Mouse (Mus musculus): Measurements from ENCODE around the gene Neurl1b. TPM values are rescaled to one million over a fixed set of nuclear protein-coding genes. Genes with fewer than 3 reads are reported as not detected.

Gene Neurl1b
- polyA plus RNA-seq, 1 experiment from 2014 or later, result 0.19 TPM

DNA sequence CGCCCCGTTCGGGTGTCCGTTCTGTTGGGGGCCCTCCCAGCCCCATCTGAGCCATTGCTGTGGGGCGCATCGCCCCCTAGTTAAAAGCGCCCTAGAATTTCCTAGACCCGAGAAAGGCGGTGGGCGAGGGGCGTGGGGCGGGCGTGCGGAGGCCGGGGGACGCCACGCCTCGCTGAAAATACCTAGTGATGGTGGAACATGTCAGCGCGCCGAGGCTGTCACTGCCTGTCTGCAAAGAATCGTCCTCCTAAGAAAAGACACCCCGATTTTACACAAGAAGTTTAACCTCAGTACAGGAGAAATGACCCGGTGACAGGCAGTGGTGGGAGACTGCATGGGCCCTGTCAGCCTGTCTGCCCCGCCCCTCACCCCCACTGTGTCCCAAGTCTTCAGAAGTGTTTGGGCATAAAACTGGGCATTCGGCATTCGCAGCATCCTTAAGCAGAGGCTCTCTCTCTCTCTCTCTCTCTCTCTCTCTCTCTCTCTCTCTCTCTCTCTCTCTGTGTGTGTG, 781 bp downstream of the Neurl1b start:
- Histone ChIP-seq H3K4me3 (peak overlapping the region; percentile 81), H3K4me1 (peaks cover 22% of the 10 kb centered on the region), H3K27me3 (ENCODE audit: low read depth, poor library complexity, severe bottlenecking) (peaks cover 75% of the 10 kb centered on the region), H3K9me3 (replicated peaks) (no peaks in the 10 kb centered on the region), H3K36me3 (no peaks in the 10 kb centered on the region), H3K27ac (replicated peaks) (peak overlapping the region; percentile 81)
- peak; percentile 24 for DNase-seq (ENCODE audit: low spot score)
- WGBS, result 5% methylated on average over 27 of the region's 27 CpGs

DNA sequence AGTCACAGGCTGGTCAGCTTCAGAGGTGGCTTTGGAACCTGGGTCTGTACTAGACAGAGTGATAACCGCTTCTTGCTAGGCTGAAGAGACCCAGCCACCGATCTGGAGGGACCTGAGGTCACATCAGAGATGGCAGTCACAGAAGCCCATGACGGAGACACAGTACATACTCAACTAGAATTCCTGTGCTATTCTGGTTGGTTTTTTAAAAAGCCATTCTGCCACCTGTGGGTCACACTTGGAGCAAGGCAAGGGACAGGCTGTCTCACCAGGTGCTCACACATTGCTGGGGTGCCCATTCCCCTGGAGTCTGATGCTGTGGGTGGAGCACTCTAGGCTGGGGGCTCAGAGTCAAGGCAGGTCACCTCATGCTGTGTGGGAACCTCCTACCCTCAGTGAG, 1.5 kb downstream of the Neurl1b start:
- Histone ChIP-seq H3K4me1 (peaks cover 22% of the 10 kb centered on the region), H3K9me3 (replicated peaks) (no peaks in the 10 kb centered on the region), H3K27me3 (ENCODE audit: low read depth, poor library complexity, severe bottlenecking) (peaks cover 75% of the 10 kb centered on the region), H3K36me3 (no peaks in the 10 kb centered on the region), H3K27ac (replicated peaks) (no peak overlapping the region), H3K4me3 (peak overlapping the region; percentile 81; the same call in 1 of the 2 replicates)
- 63% methylated on average over 3 of the region's 3 CpGs for WGBS
- DNase-seq (ENCODE audit: low spot score), result no peak

DNA sequence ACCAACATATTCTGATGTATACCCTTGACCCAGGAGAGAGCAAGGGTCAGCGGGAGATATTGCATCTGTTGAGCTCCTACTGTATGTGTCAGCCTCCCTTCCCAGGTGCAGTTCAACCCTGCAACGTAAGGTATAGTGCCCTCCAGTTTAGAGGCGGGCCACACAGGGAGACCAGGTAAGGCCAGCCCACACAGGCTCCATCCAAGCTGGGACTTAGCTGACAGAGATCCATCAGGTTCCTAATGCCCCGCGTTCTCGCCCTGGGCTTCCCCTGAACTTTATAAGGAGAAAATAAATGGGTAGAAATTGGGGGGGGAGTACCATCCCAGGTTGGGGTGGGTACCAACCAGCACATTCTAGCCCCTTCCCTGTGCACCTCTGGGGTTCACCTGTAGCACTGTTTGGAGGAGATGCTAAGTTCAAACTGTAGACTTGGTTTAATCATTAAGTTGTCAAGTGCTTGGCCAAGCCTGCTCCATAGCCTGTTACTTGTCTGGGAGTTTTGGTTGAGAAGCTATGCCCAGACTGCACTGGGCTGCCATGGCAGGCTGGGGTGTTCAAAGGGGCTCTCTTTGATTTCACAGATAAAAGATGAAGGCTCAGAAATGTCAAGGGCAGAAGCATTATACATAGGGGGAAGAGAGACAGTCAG, 3.3 kb downstream of the Neurl1b start:
- H3K27ac ChIP-seq (replicated peaks), result no peak overlapping the region
- no peak for DNase-seq (ENCODE audit: low spot score)
- peaks cover 67% of the 10 kb centered on the region for H3K27me3 ChIP-seq (ENCODE audit: low read depth, poor library complexity, severe bottlenecking)
- 82% methylated on average over 6 of the region's 6 CpGs for WGBS
- H3K4me3 ChIP-seq, result no peak overlapping the region
- no peaks in the 10 kb centered on the region for H3K9me3 ChIP-seq (replicated peaks)
- H3K4me1 ChIP-seq, result peaks cover 22% of the 10 kb centered on the region
- no peaks in the 10 kb centered on the region for H3K36me3 ChIP-seq

DNA sequence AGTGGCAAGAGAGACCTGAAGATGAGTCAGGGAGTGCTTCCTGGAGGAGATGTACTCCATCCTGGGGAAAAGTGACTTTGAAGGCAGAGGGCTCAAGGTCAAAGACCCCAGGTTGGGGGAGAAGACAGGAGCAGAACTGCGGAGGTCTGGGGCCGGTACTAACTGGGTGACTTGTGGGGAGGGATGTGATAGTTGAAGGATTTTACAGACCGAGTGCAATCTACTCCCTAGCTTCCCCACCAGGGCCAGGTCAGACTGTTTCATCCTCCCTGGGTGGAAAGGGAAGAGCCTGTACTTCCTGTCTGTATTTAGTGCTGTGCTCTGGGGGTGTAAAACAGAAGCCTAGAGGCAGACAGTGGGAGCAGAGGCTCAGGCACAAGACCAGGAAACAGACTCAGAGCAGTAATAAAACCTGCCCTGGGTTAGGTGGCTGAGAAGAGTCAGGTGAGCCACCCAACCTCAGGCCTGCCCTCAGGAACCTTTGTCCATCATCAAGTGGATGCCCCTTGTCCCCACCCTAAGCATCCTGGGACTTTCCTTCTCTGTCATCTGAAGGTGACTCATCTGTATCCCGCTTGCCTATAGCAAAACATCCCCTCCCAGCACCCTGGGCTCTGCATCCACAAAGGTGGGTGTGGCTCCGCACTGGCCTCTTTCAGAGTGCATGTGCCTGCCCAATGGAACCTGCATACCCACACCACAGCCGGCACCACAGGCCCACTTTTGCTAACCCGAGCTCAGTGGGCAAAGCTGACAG, 6.0 kb downstream of the Neurl1b start:
- peaks cover 61% of the 10 kb centered on the region for H3K27me3 ChIP-seq (ENCODE audit: low read depth, poor library complexity, severe bottlenecking)
- H3K36me3 ChIP-seq, result no peaks in the 10 kb centered on the region
- no peak for DNase-seq (ENCODE audit: low spot score)
- WGBS, result 85% methylated on average over 7 of the region's 7 CpGs
- H3K27ac ChIP-seq (replicated peaks), result no peak overlapping the region
- H3K9me3 ChIP-seq (replicated peaks), result no peaks in the 10 kb centered on the region
- H3K4me3 ChIP-seq, result no peak overlapping the region
- H3K4me1 ChIP-seq, result peaks cover 12% of the 10 kb centered on the region

DNA sequence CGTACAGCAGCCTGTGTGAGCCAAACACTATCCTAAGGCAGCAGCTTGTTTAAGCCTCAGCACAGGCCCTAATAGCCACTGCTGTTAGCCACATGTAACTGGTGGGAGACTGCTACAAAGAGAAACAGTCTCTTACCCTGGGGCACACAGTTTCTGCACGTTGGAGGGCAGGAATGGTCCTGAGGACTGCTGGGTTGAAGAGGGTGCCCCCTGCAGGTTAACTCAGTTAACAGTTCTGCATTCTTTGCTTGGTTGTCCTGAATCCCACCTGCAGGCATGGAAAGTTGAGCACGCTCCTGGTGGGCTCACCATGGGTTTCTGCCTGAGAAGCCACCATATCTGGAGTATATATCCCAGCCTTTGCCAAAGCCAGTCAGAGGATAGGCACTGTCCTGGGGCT, 6.9 kb downstream of the Neurl1b start:
- H3K27ac ChIP-seq (replicated peaks), result no peak overlapping the region
- H3K27me3 ChIP-seq (ENCODE audit: low read depth, poor library complexity, severe bottlenecking), result peaks cover 52% of the 10 kb centered on the region
- no peak overlapping the region for H3K4me3 ChIP-seq
- H3K9me3 ChIP-seq (replicated peaks), result no peaks in the 10 kb centered on the region
- peaks cover 10% of the 10 kb centered on the region for H3K4me1 ChIP-seq
- 50% methylated on average over 3 of the region's 3 CpGs for WGBS
- no peaks in the 10 kb centered on the region for H3K36me3 ChIP-seq
- no peak for DNase-seq (ENCODE audit: low spot score)

DNA sequence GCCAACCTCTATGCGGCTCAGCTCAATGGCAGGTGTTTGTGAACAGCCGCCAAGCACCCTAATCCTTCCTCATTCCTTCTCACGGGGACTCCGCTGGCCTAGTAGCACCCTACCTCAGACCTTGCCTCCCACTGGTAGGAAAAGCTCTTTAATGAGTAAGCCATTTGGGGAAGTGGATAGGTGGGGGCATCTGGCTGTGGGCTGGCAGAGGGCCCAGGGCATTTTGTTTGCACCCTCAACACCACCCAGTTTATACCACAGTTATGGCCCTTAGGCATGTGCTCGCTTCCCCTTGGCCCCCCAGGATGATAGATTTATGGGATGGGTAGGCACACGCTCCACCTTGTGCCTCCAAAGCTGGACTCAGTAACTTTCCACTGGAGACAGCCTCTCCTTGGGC, 7.8 kb downstream of the Neurl1b start:
- H3K4me1 ChIP-seq, result peaks cover 10% of the 10 kb centered on the region
- no peak for DNase-seq (ENCODE audit: low spot score)
- H3K27ac ChIP-seq (replicated peaks), result no peak overlapping the region
- H3K27me3 ChIP-seq (ENCODE audit: low read depth, poor library complexity, severe bottlenecking), result peaks cover 44% of the 10 kb centered on the region
- WGBS, result 83% methylated on average over 6 of the region's 6 CpGs
- no peaks in the 10 kb centered on the region for H3K9me3 ChIP-seq (replicated peaks)
- H3K36me3 ChIP-seq, result no peaks in the 10 kb centered on the region
- H3K4me3 ChIP-seq, result no peak overlapping the region

DNA sequence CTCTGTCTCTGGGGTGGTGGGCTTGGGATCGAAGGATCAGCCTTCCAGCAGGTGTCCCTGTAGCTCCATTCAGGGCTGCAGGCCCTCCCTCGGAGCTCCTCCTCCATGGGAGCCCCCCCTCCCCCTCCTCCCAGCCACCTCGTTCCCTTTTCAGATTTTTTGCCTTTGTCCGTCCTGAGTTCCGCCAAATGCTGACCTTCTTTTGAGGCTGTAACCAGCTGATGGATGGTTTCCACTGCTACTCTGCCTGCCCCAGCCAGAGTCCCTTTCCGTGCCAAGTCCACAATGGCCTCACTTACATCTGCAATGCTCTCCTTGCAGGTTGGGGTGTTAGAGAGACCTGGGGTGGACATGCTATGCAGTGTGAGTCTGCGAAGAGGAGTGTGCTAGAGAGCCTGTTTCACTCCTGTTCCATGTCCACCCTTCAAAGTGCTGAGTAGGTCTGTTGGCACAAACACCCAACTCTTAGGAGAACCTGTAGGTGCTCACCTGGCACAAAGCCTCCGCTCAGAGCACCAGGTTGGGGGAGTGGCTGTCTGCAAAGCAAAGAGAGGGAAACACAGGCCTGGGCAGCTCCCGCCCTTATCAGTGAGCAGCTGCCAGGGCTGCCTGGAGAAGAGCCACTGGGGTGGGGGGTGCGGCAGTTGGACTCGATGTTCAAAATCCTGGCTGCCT, 9.5 kb downstream of the Neurl1b start:
- Histone ChIP-seq H3K9me3 (replicated peaks) (no peaks in the 10 kb centered on the region), H3K27me3 (ENCODE audit: low read depth, poor library complexity, severe bottlenecking) (peaks cover 27% of the 10 kb centered on the region; the same call in 1 of the 2 replicates), H3K36me3 (no peaks in the 10 kb centered on the region), H3K4me1 (peaks cover 10% of the 10 kb centered on the region), H3K27ac (replicated peaks) (no peak overlapping the region), H3K4me3 (no peak overlapping the region)
- DNase-seq (ENCODE audit: low spot score), result no peak
- WGBS, result 42% methylated on average over 11 of the region's 11 CpGs

DNA sequence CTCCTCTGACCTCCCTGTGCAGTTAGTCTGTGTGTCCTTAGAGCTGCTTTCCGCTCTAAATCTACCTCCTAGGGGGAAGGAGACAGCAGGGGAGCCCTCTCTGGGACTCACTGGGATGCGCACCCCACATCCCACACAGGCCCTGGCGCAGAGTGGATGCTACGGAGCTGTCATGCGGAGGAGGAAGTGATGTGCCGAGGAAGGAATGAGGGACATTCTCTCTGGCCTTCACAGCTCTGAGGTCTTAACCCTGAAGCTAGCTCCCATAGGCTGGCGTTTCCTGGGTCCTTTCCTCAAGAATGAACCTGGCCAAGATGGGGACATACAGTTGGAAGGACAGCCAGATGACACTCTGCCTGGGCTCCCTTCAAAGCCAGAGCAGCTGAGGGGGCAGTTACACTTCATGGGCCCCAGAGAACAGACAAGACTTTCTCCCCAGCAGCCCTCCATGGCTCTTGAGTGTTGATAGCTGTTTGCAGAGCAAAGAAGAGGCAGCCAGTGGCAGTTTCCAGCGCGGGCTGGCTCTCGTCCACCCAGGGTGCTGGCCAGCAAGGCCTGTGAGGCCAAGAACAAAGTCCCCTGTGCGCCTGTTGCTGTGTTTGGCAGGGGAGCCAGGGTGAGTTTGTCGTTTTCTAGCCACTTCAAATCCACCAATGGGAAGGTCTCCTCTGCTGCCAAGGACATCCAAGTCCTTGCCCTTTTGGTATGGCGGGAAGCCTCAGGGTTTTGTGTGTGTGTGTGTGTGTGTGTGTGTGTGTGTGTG, 10.5 kb downstream of the Neurl1b start:
- peaks cover 27% of the 10 kb centered on the region; the same call in 1 of the 2 replicates for H3K27me3 ChIP-seq (ENCODE audit: low read depth, poor library complexity, severe bottlenecking)
- DNase-seq (ENCODE audit: low spot score), result no peak
- WGBS, result 70% methylated on average over 13 of the region's 13 CpGs

DNA sequence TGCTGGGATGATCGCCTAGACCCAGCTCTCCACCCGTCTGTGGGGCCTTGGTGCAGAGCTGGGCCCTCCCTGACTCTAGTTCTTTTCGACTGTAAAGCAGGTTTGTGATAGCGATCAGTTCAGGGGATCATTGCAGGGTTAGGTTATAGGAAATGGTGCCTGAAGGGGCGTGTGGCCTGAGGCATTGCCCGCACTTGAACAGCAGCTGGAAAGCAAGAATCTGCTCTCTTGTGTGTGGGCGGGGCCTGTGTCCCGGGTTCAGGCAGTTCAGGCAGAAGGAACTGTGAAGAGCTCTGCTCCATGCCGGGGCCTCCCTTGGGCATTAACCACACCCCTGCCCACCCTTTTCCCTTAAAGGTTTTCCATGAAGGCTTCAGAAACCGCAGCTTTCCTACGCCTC, 18.7 kb downstream of the Neurl1b start:
- H3K36me3 ChIP-seq, result no peaks in the 10 kb centered on the region
- H3K4me3 ChIP-seq, result no peak overlapping the region
- H3K27me3 ChIP-seq (ENCODE audit: low read depth, poor library complexity, severe bottlenecking), result peaks cover 52% of the 10 kb centered on the region
- H3K4me1 ChIP-seq, result 0 out of 2 replicates have a peak, but pooled peaks cover 3% of the 10 kb centered on the region
- 72% methylated on average over 11 of the region's 11 CpGs for WGBS
- DNase-seq (ENCODE audit: low spot score), result no peak
- no peaks in the 10 kb centered on the region for H3K9me3 ChIP-seq (replicated peaks)
- H3K27ac ChIP-seq (replicated peaks), result no peak overlapping the region

More for the DNA sequence above, 10.5 kb downstream of the Neurl1b start:
- Histone ChIP-seq H3K9me3 (replicated peaks) (no peaks in the 10 kb centered on the region), H3K4me3 (no peak overlapping the region), H3K36me3 (no peaks in the 10 kb centered on the region), H3K4me1 (peaks cover 10% of the 10 kb centered on the region), H3K27ac (replicated peaks) (no peak overlapping the region)

DNA sequence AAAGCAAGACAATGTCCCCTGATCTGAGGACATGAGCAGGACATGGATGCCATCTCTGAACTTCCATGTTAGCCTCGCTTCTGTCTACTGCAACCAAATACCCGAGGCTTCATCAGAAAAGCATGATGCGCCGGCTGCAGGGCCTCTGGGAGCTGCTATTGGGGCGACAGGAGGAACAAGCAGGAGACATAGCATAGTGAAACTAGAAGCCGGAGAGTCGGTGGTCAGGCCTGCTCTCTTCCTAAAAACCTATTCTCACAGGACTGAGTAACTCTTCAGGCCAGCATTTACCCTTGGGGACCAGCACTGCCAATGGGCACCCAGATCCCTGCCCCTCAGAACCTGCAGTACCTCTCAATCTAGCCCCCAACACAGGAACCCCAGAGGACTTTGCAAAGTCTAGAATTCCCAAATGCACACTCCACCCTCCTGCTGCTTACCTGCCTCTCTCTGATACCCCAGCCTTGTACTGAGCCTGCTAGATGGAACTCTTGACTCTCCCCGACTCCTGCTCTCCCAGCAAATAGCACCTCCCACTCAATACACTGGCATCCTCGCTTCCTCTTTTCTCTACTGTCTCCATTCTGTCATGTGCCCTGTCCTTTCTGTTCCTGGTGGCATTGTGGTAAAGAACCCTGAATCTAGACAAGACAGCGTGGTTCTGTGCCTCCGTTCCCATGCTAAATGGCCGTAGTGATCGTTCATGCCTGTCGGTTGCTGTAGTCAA, 22.6 kb downstream of the Neurl1b start:
- DNase-seq (ENCODE audit: low spot score), result no peak
- no peaks in the 10 kb centered on the region for H3K9me3 ChIP-seq (replicated peaks)
- no peak overlapping the region for H3K4me3 ChIP-seq
- no peak overlapping the region for H3K27ac ChIP-seq (replicated peaks)
- H3K27me3 ChIP-seq (ENCODE audit: low read depth, poor library complexity, severe bottlenecking), result peaks cover 74% of the 10 kb centered on the region
- 87% methylated on average over 14 of the region's 14 CpGs for WGBS
- H3K36me3 ChIP-seq, result no peaks in the 10 kb centered on the region
- peaks cover 10% of the 10 kb centered on the region for H3K4me1 ChIP-seq

DNA sequence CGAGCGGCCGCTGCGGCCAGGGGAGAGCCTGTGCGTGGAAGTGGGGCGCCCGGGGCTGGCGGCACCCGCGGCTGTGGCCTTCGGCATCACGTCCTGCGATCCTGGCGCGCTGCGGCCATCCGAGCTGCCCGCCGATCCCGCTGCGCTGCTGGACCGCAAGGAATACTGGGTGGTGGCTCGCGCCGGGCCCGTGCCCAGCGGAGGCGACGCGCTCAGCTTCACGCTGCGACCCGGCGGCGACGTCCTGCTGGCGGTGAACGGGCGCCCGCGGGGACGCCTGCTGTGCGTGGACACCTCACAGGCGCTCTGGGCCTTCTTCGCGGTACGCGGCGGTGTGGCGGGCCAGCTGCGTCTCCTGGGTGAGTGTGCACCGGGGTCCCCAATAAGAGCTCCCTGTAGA, 24.4 kb downstream of the Neurl1b start:
- H3K9me3 ChIP-seq (replicated peaks), result no peaks in the 10 kb centered on the region
- peak; percentile 40 for DNase-seq (ENCODE audit: low spot score)
- H3K4me3 ChIP-seq, result peak overlapping the region; percentile 53
- peak overlapping the region; percentile 46; the same call in 1 of the 2 replicates for H3K27ac ChIP-seq (replicated peaks)
- H3K4me1 ChIP-seq, result peaks cover 8% of the 10 kb centered on the region
- H3K27me3 ChIP-seq (ENCODE audit: low read depth, poor library complexity, severe bottlenecking), result peaks cover 67% of the 10 kb centered on the region
- no peaks in the 10 kb centered on the region for H3K36me3 ChIP-seq
- 17% methylated on average over 52 of the region's 52 CpGs for WGBS

DNA sequence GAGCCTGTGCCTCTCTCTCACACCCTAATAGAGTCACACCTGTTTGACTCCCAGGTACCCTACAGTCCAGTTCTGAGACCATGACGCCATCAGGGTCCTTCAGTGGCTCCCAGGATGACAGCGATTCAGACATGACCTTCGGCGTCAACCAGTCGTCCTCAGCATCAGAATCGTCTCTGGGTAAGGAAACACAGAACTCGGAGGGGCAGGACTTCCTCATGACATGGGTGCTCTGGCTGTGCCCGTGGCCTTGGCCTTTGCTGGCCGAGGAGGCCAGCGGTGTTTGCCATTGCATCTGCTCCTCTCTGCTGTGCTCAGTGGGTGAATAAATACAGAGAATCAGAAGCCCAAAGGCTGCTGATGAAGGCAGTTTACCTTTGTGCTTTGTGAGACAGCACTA, 26.4 kb downstream of the Neurl1b start:
- Histone ChIP-seq H3K36me3 (no peaks in the 10 kb centered on the region), H3K27ac (replicated peaks) (no peak overlapping the region), H3K9me3 (replicated peaks) (no peaks in the 10 kb centered on the region), H3K4me3 (no peak overlapping the region), H3K4me1 (peaks cover 8% of the 10 kb centered on the region), H3K27me3 (ENCODE audit: low read depth, poor library complexity, severe bottlenecking) (peaks cover 61% of the 10 kb centered on the region)
- no peak for DNase-seq (ENCODE audit: low spot score)
- WGBS, result 91% methylated on average over 10 of the region's 10 CpGs

Measured in midbrain, embryonic 10.5 days (tissue).